Mouse (Mus musculus): ENCODE data around the gene Cryga.
"Not testable (repeated sequence)": the region's sequence is repeated elsewhere in the genome, so short reads cannot be mapped to it uniquely, and the experiment has no call there.

Gene Cryga

GRCm38 (mm10) chr1:65090370-65090769 lies 12.8 kb downstream of the Cryga start:
- peak; percentile 45 for DNase-seq

- no peak for DNase-seq
Measured at GRCm38 (mm10) chr1:65088567-65089356, 14.4 kb downstream of the Cryga start.

GRCm38 (mm10) chr1:65082188-65082587 lies 21.0 kb downstream of the Cryga start, which contains the start of gene Crygb:
TSS of gene Crygb (minus strand) at chr1:65082288.
- DNase-seq: no peak

- no peak for DNase-seq
Measured at GRCm38 (mm10) chr1:65075607-65076006, 27.6 kb downstream of the Cryga start.

- DNase-seq: no peak
Measured at GRCm38 (mm10) chr1:65073589-65073988, 29.6 kb downstream of the Cryga start, which contains the start of gene Crygc. TSS of gene Crygc (minus strand) at chr1:65073689.

GRCm38 (mm10) chr1:65067842-65068241 lies 35.3 kb downstream of the Cryga start:
- DNase-seq: no peak

- DNase-seq: no peak
Measured at GRCm38 (mm10) chr1:65064201-65064600, 39.0 kb downstream of the Cryga start.

GRCm38 (mm10) chr1:65063352-65063751 lies 39.8 kb downstream of the Cryga start, which contains the start of gene Crygd:
TSS of gene Crygd (minus strand) at chr1:65063452.
- DNase-seq: no peak

GRCm38 (mm10) chr1:65052140-65052539 lies 51.0 kb downstream of the Cryga start:
- DNase-seq: no peak

GRCm38 (mm10) chr1:65051696-65052095 lies 51.5 kb downstream of the Cryga start:
- DNase-seq: no peak

- not testable (repeated sequence) for DNase-seq
Measured at GRCm38 (mm10) chr1:65050952-65051351, 52.2 kb downstream of the Cryga start, which contains the start of gene Cryge. TSS of gene Cryge (minus strand) at chr1:65051149.
